Mouse (Mus musculus) bone marrow macrophage, adult 2 months (primary cell): ENCODE results near the gene Emilin2.

Source experiments
- CTCF ChIP-seq: IDR thresholded peaks from 2 replicates; pipeline ENCODE4 v1.5.1; 2012; ENCODE audit warnings: low read depth, mild to moderate bottlenecking, low read length, moderate library complexity
- POLR2A ChIP-seq: IDR thresholded peaks from 2 replicates; pipeline ENCODE4 v1.6.1; 2012; ENCODE audit warnings: mild to moderate bottlenecking, low read depth, low read length, borderline replicate concordance

- TF ChIP-seq CTCF (no peak), POLR2A (no peak)
Observed at GRCm38 (mm10) chr17:71223676-71224075, 88.1 kb downstream of the Emilin2 start.
